Mouse (Mus musculus) heart, embryonic 14.5 days (tissue): ENCODE measurements at regions not wholly inside any gene's neighbourhood (a gene's known extent, or its start where the extent isn't known, plus 50 kb on each side); places are given as distances from the start of the nearest gene placed in this dataset.

ENCODE experiments used
- ATAC-seq: fragments of 200-750 bp; cut with Nextera tagmentation; 2 replicates; pipeline ENCODE4 v1.8.0; 2017; ENCODE audit warnings: low read depth, moderate TSS enrichment; ENCODE audit not compliant: insufficient number of reproducible peaks, insufficient read depth, low FRiP score
- H3K27ac ChIP-seq, 2 experiments: fragments of 200-500 bp in 1 of 2; fragments of 300-500 bp in 1 of 2; sonication (generic) in 1 of 2; replicated peaks in 1 of 2; 2 replicates each; pipeline ENCODE4 v1.5.1; 2012 to 2014; ENCODE audit warnings: low read depth in 2 of 2, low read length in 2 of 2, control low read depth in 1 of 2, mild to moderate bottlenecking in 1 of 2, mixed read lengths in 1 of 2; ENCODE audit not compliant: control insufficient read depth in 1 of 2, insufficient read depth in 1 of 2
- H3K27me3 ChIP-seq: fragments of 300-500 bp; sonication (generic); 2 replicates; pipeline ENCODE4 v1.6.1; 2014; ENCODE audit warnings: mild to moderate bottlenecking, low read length, control low read depth; ENCODE audit not compliant: control insufficient read depth, insufficient read depth
- H3K36me3 ChIP-seq: fragments of 300-500 bp; sonication (generic); 2 replicates; pipeline ENCODE4 v1.6.1; 2014; ENCODE audit warnings: mild to moderate bottlenecking, control low read depth, low read length, mixed read lengths; ENCODE audit not compliant: control insufficient read depth, insufficient read depth
- H3K4me1 ChIP-seq, 2 experiments: fragments of 200-500 bp in 1 of 2; fragments of 300-500 bp in 1 of 2; sonication (generic) in 1 of 2; 2 replicates each; pipeline ENCODE4 v1.6.1; 2012 to 2014; ENCODE audit warnings: low read length in 2 of 2, control low read depth in 1 of 2, mixed read lengths in 1 of 2; ENCODE audit not compliant: control insufficient read depth in 2 of 2, insufficient read depth in 2 of 2
- H3K4me2 ChIP-seq: fragments of 300-500 bp; sonication (generic); 2 replicates; pipeline ENCODE4 v1.6.1; 2014; ENCODE audit warnings: mild to moderate bottlenecking, low read length
- H3K4me3 ChIP-seq, 2 experiments: fragments of 200-500 bp in 1 of 2; fragments of 300-500 bp in 1 of 2; sonication (generic) in 1 of 2; 2 replicates each; pipeline ENCODE4 v1.5.1; 2012 to 2014; ENCODE audit warnings: low read length in 2 of 2, mild to moderate bottlenecking in 2 of 2, control low read depth in 1 of 2, low read depth in 1 of 2, moderate library complexity in 1 of 2; ENCODE audit not compliant: control insufficient read depth in 1 of 2, insufficient read depth in 1 of 2
- H3K9ac ChIP-seq: fragments of 300-500 bp; sonication (generic); 2 replicates; pipeline ENCODE4 v1.6.1; 2014; ENCODE audit warnings: mild to moderate bottlenecking, low read length
- H3K9me3 ChIP-seq: fragments of 300-500 bp; sonication (generic); 2 replicates; pipeline ENCODE4 v1.6.1; 2016; ENCODE audit warnings: low read length, control low read depth; ENCODE audit not compliant: control insufficient read depth
- WGBS: fragments of 180-500 bp; shearing (Covaris S2); extraction: QIAGEN DNeasy Blood & Tissue Kit; methylation state at CpG from one replicate; pipeline ENCODE4 v1.1.7; 2014; 5-methylcytosine and 5-hydroxymethylcytosine counted together

- H3K9me3 ChIP-seq = no peaks in the 10 kb centered on the region
- no peak overlapping the region for H3K9ac ChIP-seq
- ATAC-seq = no peak
- no peaks in the 10 kb centered on the region for H3K27me3 ChIP-seq
- no peaks in the 10 kb centered on the region for H3K36me3 ChIP-seq
- H3K4me1 ChIP-seq = no peaks in the 10 kb centered on the region
- H3K4me2 ChIP-seq = no peak overlapping the region
- no peak overlapping the region for H3K4me3 ChIP-seq
- no peak overlapping the region for H3K27ac ChIP-seq
- 45% methylated on average over 6 of the region's 6 CpGs for WGBS
These were observed 103.7 kb upstream of the Nrbf2 start for GRCm38 (mm10) chr10:67388755-67389154.

- Histone ChIP-seq H3K4me2 (no peak overlapping the region), H3K4me3 (no peak overlapping the region), H3K9me3 (no peaks in the 10 kb centered on the region), H3K9ac (no peak overlapping the region), H3K4me1 (no peaks in the 10 kb centered on the region), H3K36me3 (no peaks in the 10 kb centered on the region), H3K27me3 (no peaks in the 10 kb centered on the region), H3K27ac (no peak overlapping the region)
- 59% methylated on average over 5 of the region's 5 CpGs for WGBS
- no peak for ATAC-seq
These were observed 115.3 kb upstream of the Nrbf2 start for GRCm38 (mm10) chr10:67400434-67400833.

- H3K4me2 ChIP-seq = no peak overlapping the region
- H3K27ac ChIP-seq = no peak overlapping the region
- H3K9me3 ChIP-seq = no peaks in the 10 kb centered on the region
- H3K36me3 ChIP-seq = no peaks in the 10 kb centered on the region
- no peak overlapping the region for H3K9ac ChIP-seq
- 40% methylated on average over 6 of the region's 6 CpGs for WGBS
- H3K4me1 ChIP-seq = no peaks in the 10 kb centered on the region
- ATAC-seq = no peak
- no peaks in the 10 kb centered on the region for H3K27me3 ChIP-seq
- H3K4me3 ChIP-seq = no peak overlapping the region
These were observed 116.3 kb upstream of the Nrbf2 start for GRCm38 (mm10) chr10:67401409-67401808.

GRCm38 (mm10) chr10:67417529-67417928 lies 117.7 kb upstream of the Egr2 start:
- Histone ChIP-seq H3K27ac (no peak overlapping the region), H3K4me2 (no peak overlapping the region), H3K4me3 (no peak overlapping the region), H3K4me1 (no peaks in the 10 kb centered on the region), H3K9ac (no peak overlapping the region), H3K9me3 (no peaks in the 10 kb centered on the region), H3K36me3 (no peaks in the 10 kb centered on the region), H3K27me3 (no peaks in the 10 kb centered on the region)
- no peak for ATAC-seq
- 87% methylated on average over 8 of the region's 8 CpGs for WGBS

DNA sequence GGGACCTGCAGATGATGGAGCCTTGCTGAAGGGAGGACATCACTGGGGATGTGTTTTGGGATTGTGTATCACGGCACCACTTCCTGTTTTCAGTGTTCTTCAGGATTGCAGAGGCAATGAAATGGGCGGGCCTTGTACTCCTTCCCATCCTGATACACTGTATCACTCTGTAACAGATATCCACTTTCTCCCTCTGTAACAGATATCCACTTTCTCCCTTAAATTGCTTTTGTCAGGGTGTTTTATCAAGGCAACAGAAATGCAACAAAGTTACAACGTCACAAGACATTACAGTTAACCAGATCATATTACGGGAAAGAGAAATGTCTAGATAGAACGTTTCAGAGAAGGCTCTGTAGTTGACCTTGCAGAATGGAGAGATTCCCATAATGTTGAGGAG lies 114.5 kb upstream of the Egr2 start:
- H3K4me3 ChIP-seq = no peak overlapping the region
- H3K9me3 ChIP-seq = no peaks in the 10 kb centered on the region
- H3K4me2 ChIP-seq = no peak overlapping the region
- H3K27me3 ChIP-seq = no peaks in the 10 kb centered on the region
- 72% methylated on average over 5 of the region's 5 CpGs for WGBS
- ATAC-seq = no peak
- H3K27ac ChIP-seq = no peak overlapping the region
- H3K9ac ChIP-seq = no peak overlapping the region
- no peaks in the 10 kb centered on the region for H3K4me1 ChIP-seq
- H3K36me3 ChIP-seq = no peaks in the 10 kb centered on the region

GRCm38 (mm10) chr10:67425407-67425806 lies 109.9 kb upstream of the Egr2 start:
- Histone ChIP-seq H3K9ac (no peak overlapping the region), H3K27me3 (no peaks in the 10 kb centered on the region), H3K4me2 (no peak overlapping the region), H3K4me1 (peaks cover 0 to 3% of the 10 kb centered on the region in 2 experiments; a peak in 1 of 4 replicates), H3K4me3 (no peak overlapping the region), H3K36me3 (no peaks in the 10 kb centered on the region), H3K9me3 (no peaks in the 10 kb centered on the region), H3K27ac (no peak overlapping the region)
- ATAC-seq = no peak
- 90% methylated on average over 6 of the region's 6 CpGs for WGBS

DNA sequence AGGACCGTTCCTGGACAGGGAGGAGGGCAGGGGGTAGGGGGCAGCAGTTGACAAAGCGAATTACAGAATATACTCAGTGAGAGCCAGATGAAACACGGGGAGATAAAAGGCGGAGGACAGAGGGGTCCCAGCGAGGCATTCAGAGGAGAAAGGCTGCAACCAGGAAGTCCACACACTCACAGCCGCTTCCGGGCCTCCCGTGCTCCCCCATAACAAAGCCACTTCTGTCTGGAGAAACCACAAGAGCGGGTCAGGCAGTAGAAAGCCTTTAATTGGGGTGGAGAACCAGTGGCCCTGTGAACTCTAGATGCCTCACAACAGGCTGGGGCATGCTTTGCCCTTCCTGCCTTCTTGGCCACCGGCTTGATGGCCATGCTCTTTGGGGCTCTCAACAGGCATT lies 108.1 kb upstream of the Egr2 start:
- Histone ChIP-seq H3K9ac (no peak overlapping the region), H3K9me3 (no peaks in the 10 kb centered on the region), H3K4me3 (no peak overlapping the region), H3K4me1 (peaks cover 0 to 3% of the 10 kb centered on the region in 2 experiments; a peak in 1 of 4 replicates), H3K27ac (no peak overlapping the region), H3K36me3 (no peaks in the 10 kb centered on the region), H3K27me3 (no peaks in the 10 kb centered on the region), H3K4me2 (no peak overlapping the region)
- WGBS = 52% methylated on average over 10 of the region's 10 CpGs
- no peak for ATAC-seq

GRCm38 (mm10) chr10:67430805-67431204 lies 104.5 kb upstream of the Egr2 start:
- Histone ChIP-seq H3K4me1 (peaks cover 0 to 3% of the 10 kb centered on the region in 2 experiments; a peak in 1 of 4 replicates), H3K9me3 (no peaks in the 10 kb centered on the region), H3K4me3 (no peak overlapping the region), H3K4me2 (no peak overlapping the region), H3K36me3 (no peaks in the 10 kb centered on the region), H3K9ac (no peak overlapping the region), H3K27me3 (no peaks in the 10 kb centered on the region), H3K27ac (no peak overlapping the region)
- no peak for ATAC-seq
- WGBS = 80% methylated on average over 2 of the region's 2 CpGs
